Mouse (Mus musculus) monocyte, adult 5-6 weeks (primary cell): ENCODE results near the gene Fam160a1. TPM values are rescaled to one million over a fixed set of nuclear protein-coding genes. Genes with fewer than 3 reads are reported as not detected.

ENCODE experiments used
- ATAC-seq: fragments of 153-309, 156-312 bp; replicated peaks from 2 replicates; pipeline ENCODE4 v1.8.0; 2017; ENCODE audit warnings: mild to moderate bottlenecking; ENCODE audit not compliant: low TSS enrichment, insufficient number of reproducible peaks, severe bottlenecking, poor library complexity, low FRiP score
- total RNA-seq: library from RNA; stranded (forward); fragments of 200-1000, 200-491, 200-594 nt; gene quantifications from 3 replicates; pipeline ENCODE4 v1.2.3, GENCODE M21; 2017

The Fam160a1 gene
- total RNA-seq, 1 experiment from 2014 or later = 0.38 TPM

- ATAC-seq = no peak
Observed at GRCm38 (mm10) chr3:85764937-85765337, 52.2 kb downstream of the Fam160a1 start.

GRCm38 (mm10) chr3:85764008-85764834, 52.9 kb downstream of the Fam160a1 start:
- no peak for ATAC-seq

- ATAC-seq = no peak
Observed at GRCm38 (mm10) chr3:85757944-85758343, 59.1 kb downstream of the Fam160a1 start.

GRCm38 (mm10) chr3:85757435-85757834, 59.7 kb downstream of the Fam160a1 start:
- no peak for ATAC-seq

GRCm38 (mm10) chr3:85749348-85749747, 67.7 kb downstream of the Fam160a1 start:
- ATAC-seq = no peak

- no peak for ATAC-seq
Observed at GRCm38 (mm10) chr3:85748863-85749262, 68.2 kb downstream of the Fam160a1 start.

- ATAC-seq = no peak
Observed at GRCm38 (mm10) chr3:85746116-85746515, 71.0 kb downstream of the Fam160a1 start.

GRCm38 (mm10) chr3:85741767-85742166, 75.3 kb downstream of the Fam160a1 start:
- ATAC-seq = no peak

- ATAC-seq = no peak
Observed at GRCm38 (mm10) chr3:85738591-85738990, 78.5 kb downstream of the Fam160a1 start.

GRCm38 (mm10) chr3:85733939-85734729, 83.0 kb downstream of the Fam160a1 start:
- ATAC-seq = no peak

- no peak for ATAC-seq
Observed at GRCm38 (mm10) chr3:85727171-85727570, 89.9 kb downstream of the Fam160a1 start.

GRCm38 (mm10) chr3:85725971-85726370, 91.1 kb downstream of the Fam160a1 start:
- ATAC-seq = no peak

GRCm38 (mm10) chr3:85725110-85725509, 92.0 kb downstream of the Fam160a1 start:
- ATAC-seq = no peak

GRCm38 (mm10) chr3:85722581-85722980, 94.5 kb downstream of the Fam160a1 start:
- no peak for ATAC-seq

- no peak for ATAC-seq
Observed at GRCm38 (mm10) chr3:85715764-85716297, 101.3 kb downstream of the Fam160a1 start.

GRCm38 (mm10) chr3:85713936-85714709, 103.0 kb downstream of the Fam160a1 start:
- no peak for ATAC-seq

- no peak for ATAC-seq
Observed at GRCm38 (mm10) chr3:85710695-85711094, 106.4 kb downstream of the Fam160a1 start.

- no peak for ATAC-seq
Observed at GRCm38 (mm10) chr3:85707421-85707820, 109.7 kb downstream of the Fam160a1 start.
